Mouse (Mus musculus) embryo, embryonic 9.5 days (tissue): Measurements from ENCODE around the gene Evi5.

Experiments used
- DNase-seq: peaks from one replicate; pipeline ENCODE4 v3.0.0-alpha.2; 2017; ENCODE audit errors: extremely low spot score

Gene Evi5

GRCm38 (mm10) chr5:107708124-107708797, 166.6 kb downstream of the Evi5 start:
- no peak for DNase-seq

- no peak for DNase-seq
Measured at GRCm38 (mm10) chr5:107706262-107706661, 168.6 kb downstream of the Evi5 start.

DNA sequence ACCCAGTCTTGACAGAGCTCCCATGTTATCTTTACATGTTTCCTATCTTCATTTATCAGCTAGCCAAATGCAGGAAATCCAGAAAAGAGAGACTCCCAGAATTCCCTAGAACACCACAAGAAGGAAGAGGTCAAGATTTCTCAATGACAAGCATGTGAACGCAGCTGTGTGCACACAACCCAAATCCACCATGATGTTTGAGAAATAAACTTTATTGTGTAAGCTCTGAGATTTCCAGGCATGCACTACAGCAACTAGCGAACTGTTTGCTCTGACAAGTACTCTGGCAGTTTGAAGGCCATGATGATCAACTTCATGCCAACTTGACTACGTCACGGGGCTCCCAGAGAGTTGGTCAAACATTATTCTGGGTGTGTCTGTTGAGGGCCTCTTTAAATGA, 169.2 kb downstream of the Evi5 start:
- DNase-seq, result no peak

GRCm38 (mm10) chr5:107703207-107703763, 171.6 kb downstream of the Evi5 start:
- DNase-seq, result no peak

DNA sequence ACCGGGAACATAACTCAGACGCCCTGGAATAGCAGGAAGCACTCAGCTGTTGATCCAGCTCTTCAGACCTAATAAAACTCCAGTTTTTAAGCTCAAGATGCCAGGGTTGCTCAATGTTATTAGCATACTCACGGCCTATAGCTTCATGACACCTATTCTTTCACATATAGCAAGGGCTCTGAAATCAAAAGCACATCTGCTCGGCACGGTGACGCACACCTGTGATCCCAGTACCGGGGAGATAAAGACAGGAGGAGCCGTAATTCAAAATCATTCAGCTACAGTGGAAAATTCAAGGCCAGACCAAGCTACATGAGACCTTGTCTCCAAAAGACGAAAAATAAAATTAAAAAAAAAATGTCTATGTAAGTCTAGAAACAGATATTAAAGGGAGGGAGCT, 173.2 kb downstream of the Evi5 start:
- no peak for DNase-seq

DNA sequence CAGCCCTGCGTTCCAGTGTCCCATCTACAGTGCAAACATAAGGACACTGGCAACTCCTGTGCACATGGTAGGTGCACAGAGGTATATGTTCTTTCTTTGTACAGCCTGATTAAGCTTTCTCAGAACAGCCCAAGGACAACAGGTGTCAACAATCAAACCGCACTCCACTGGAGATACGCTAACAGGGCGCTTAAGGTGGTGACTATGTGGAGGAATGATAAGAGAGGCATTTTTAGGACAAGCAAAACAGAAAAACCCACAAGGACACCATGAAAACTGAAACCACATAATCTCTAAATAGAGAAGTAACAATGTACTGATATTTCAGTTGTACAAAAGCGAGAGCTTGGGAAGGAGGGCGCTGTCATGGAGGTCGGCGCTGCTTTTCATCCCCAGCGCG, 174.0 kb downstream of the Evi5 start:
- no peak for DNase-seq

DNA sequence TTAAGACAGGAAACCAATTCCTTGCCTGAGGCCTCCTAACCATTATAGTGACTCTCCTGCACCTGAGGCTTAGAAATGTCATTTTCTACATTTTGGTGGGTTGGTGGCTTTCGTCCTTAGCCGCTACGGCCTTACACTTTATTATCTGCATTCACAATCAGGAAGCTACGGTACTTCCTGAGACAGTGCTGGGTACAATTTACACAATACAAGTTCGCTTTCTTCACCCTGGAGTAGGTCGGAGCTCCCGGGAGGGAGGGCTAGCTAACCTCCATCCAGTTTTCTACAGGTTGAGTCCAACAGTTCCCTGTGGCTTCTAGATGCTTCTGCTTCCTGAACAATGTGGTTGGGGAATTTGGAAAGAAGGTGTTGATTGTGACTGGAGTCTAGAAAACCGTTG, 176.0 kb downstream of the Evi5 start:
- no peak for DNase-seq

DNA sequence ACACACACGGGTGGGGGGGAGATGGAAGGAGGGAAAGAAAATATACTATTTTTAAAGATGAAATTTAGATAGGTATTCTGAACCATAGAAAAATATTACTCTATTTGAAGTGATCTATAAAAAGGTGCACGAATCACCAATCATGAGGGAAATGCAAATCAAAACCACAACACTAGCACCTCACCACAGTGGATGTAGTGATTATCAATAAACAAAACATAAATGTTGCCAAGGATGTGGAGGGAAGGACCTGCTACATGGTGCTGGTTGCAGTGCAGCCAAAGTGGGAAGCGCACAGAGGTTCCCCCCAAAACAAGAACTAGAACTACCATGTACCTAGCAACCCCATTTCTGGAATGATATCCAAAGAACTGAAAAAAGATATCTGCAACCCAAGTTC, 179.9 kb downstream of the Evi5 start:
- no peak for DNase-seq
